ENCODE assay signal across 9 mouse cellular contexts in the genomic region with DNA sequence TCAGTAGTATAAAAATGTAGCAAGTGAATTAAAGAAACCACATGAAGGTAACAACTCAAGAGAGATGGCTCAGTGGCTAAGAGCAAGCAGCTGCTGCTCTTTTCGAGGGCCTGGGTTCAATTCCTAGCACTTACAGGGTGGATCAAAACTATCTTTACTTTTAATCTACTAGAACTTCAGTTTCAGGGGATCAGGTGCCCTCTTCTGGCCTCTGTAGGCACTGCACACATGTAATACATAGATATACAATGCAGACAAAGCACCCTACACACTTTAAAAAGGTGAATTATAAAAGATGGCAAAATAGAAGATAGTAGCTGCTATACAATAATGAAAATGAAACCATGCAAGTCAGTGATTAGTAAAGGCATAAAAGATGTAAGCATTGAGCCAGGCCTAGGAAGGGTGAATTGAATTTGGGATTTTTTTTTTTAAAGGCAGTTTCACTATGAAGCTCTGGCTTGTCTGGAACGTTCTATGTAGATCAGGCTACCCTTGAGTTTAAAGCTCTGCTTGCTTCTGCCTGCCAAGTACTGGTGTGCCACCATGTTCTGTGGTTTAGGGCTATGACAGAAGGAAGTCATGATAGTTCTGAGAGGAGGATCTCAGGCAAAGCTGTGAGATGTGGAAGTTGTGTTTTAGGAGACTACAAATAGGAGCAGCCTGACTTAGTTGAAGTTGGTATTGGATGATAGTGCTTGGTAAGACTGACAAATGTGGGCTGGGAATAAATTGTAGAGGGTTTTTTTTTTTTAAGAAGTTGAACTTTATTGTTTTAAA. TPM values are rescaled to one million over a fixed set of nuclear protein-coding genes. Genes with fewer than 3 reads are reported as not detected.
DNase-seq lines count a peak whose midpoint lies in the region; TF ChIP-seq lines count a peak whose summit lies in the region.
"Had no signal": no experiment of that assay in that cellular context is flagged by ENCODE, and none has a peak within 500 bp of the region (broad histone marks: within the 10 kb centered on the region; RNA-seq: fewer than 3 reads in every experiment).

No protein-coding gene starts in this region.

- H3K4me1 ChIP-seq in heart, adult 2 months (ENCODE audit: control insufficient read depth, insufficient read depth, low read length) = no peaks in the 10 kb centered on the region
- H3K4me1 ChIP-seq in heart, embryonic 10.5 days = no peaks in the 10 kb centered on the region
- H3K4me1 ChIP-seq: limb, embryonic 13.5 days had no signal

- H3K36me3 ChIP-seq in heart, adult 2 months (ENCODE audit: control insufficient read depth, insufficient read depth, low read length) = no peaks in the 10 kb centered on the region
- H3K36me3 ChIP-seq in heart, embryonic 10.5 days = peaks cover 29% of the 10 kb centered on the region; the same call in 1 of the 2 replicates
- H3K36me3 ChIP-seq: limb, embryonic 13.5 days had no signal

- no peaks in the 10 kb centered on the region for H3K9me3 ChIP-seq in heart, embryonic 10.5 days
- H3K9me3 ChIP-seq: limb, embryonic 13.5 days had no signal

- no peak overlapping the region for H3K9ac ChIP-seq in heart, adult 2 months (ENCODE audit: low read depth, low read length)
- H3K9ac ChIP-seq: limb, embryonic 13.5 days had no signal

- peak; percentile 73 for TF ChIP-seq CTCF in heart, adult 2 months (IDR thresholded peaks at IDR 0.05)

- WGBS in heart, adult 2 months = 81% methylated on average over 2 of the region's 2 CpGs
- WGBS in heart, embryonic 10.5 days = 77% methylated on average over 2 of the region's 2 CpGs

- TF ChIP-seq POLR2A in heart, adult 2 months (IDR thresholded peaks at IDR 0.05; ENCODE audit: insufficient read depth, low read depth, low read length) = no peak

- no peak for TF ChIP-seq EP300 in heart, adult 2 months (IDR thresholded peaks at IDR 0.05; ENCODE audit: insufficient read depth, low read depth, low read length)

- H3K4me3 ChIP-seq in heart, adult 2 months = no peak overlapping the region
- no peak overlapping the region for H3K4me3 ChIP-seq in heart, embryonic 10.5 days
- H3K4me3 ChIP-seq: limb, embryonic 13.5 days had no signal

- intact Hi-C loops in heart, adult 2 months (cut with DNase I) = loop anchor here (5.0 kb wide), 1 partner anchor 187 kb away; no protein-coding TSS in a partner anchor

- peak in 1 of 2 experiments; percentile 27 for DNase-seq in heart, adult 2 months
- DNase-seq in heart, embryonic 10.5 days (ENCODE audit: low spot score) = no peak
- peak; percentile 32 to 41 for DNase-seq in right cerebral cortex, postnatal 10 days (ENCODE audit: low spot score in 2 of 2)
- no peak for DNase-seq in right cerebral cortex, postnatal 25 days
- DNase-seq in c-Kit-positive CD71-positive TER-119-positive erythroid progenitor cells, embryonic 14.5 days (ENCODE audit: low spot score) = peak; percentile 40
- DNase-seq in lung, postnatal 14 days = peak; percentile 31
- no peak for DNase-seq in urinary bladder, postnatal 25 days (ENCODE audit: low spot score)
- no peak for DNase-seq in ovary, postnatal 14 days (ENCODE audit: low spot score)

- no peaks in the 10 kb centered on the region for H3K27me3 ChIP-seq in heart, adult 2 months (ENCODE audit: control insufficient read depth, insufficient read depth, low read length)
- H3K27me3 ChIP-seq in heart, embryonic 10.5 days (ENCODE audit: insufficient read depth, poor library complexity, severe bottlenecking) = no peaks in the 10 kb centered on the region
- H3K27me3 ChIP-seq: limb, embryonic 13.5 days had no signal

- no peaks in the 10 kb centered on the region for H3K79me2 ChIP-seq in heart, adult 2 months (replicated peaks; ENCODE audit: control insufficient read depth, insufficient read depth, low read length)

- no peak overlapping the region for H3K27ac ChIP-seq in heart, adult 2 months
- no peak overlapping the region for H3K27ac ChIP-seq in heart, embryonic 10.5 days
- H3K27ac ChIP-seq: limb, embryonic 13.5 days had no signal

RNA-seq across cellular contexts. Expression of a gene that starts 11.5 kb away (rescaled TPM):
- under 1 TPM; 0.10 to 0.48 TPM for total RNA-seq in heart, adult 2 months (2021)
- polyA plus RNA-seq in heart, adult 2 months (2012; rRNA removed) = 0.12 and 0.21 TPM in 2 replicates
- polyA plus RNA-seq in heart, embryonic 10.5 days (2016; fragmentation: Nextera tagmentation; extraction: Ambion mirVana) = 28.8 and 33.0 TPM in 2 replicates

RNA-seq across cellular contexts. Expression of a gene that starts 24.3 kb away (rescaled TPM):
- 1 to 10 TPM; 3.4 to 3.7 TPM for total RNA-seq in heart, adult 2 months (2021)
- 3.9 and 5.3 TPM in 2 replicates for polyA plus RNA-seq in heart, adult 2 months (2012; rRNA removed)
- 1.3 and 2.5 TPM in 2 replicates for polyA plus RNA-seq in heart, embryonic 10.5 days (2016; fragmentation: Nextera tagmentation; extraction: Ambion mirVana)

RNA-seq across cellular contexts. Expression of a gene that starts 42.6 kb away (rescaled TPM):
- total RNA-seq in heart, adult 2 months (2021) = 10 to 100 TPM; 37.9 to 57.6 TPM
- 26.0 and 56.7 TPM in 2 replicates for polyA plus RNA-seq in heart, adult 2 months (2012; rRNA removed)
- 20.7 and 29.8 TPM in 2 replicates for polyA plus RNA-seq in heart, embryonic 10.5 days (2016; fragmentation: Nextera tagmentation; extraction: Ambion mirVana)

Comparison
In these comparisons a context has a peak if more than half of its experiments do, and no peak if none do; other contexts are left out.
1. DNase-seq: peak in right cerebral cortex, postnatal 10 days (2 of 2), c-Kit-positive CD71-positive TER-119-positive erythroid progenitor cells, embryonic 14.5 days (single experiment) and lung, postnatal 14 days (single experiment); none in heart, embryonic 10.5 days (single experiment), right cerebral cortex, postnatal 25 days (single experiment), urinary bladder, postnatal 25 days (single experiment) and ovary, postnatal 14 days (single experiment).
2. RNA of a gene that starts 11.5 kb away (polyA plus RNA-seq): 28.8 to 33.0 TPM in heart, embryonic 10.5 days; 0.12 to 0.21 TPM in heart, adult 2 months; every median in the first group is over 10 times any median in the second.